Mouse (Mus musculus) thymus, adult 2 months (tissue): ENCODE measurements around the gene Rimkla.

ENCODE experiments used
- CTCF ChIP-seq: fragments of 200-500 bp; IDR thresholded peaks from 2 replicates; pipeline ENCODE4 v1.5.1; 2012; ENCODE audit warnings: mild to moderate bottlenecking, control low read depth, low read length, moderate library complexity, borderline replicate concordance; ENCODE audit not compliant: control insufficient read depth, poor library complexity, insufficient read depth; ENCODE audit errors: extremely low read depth
- POLR2A ChIP-seq: fragments of 200-500 bp; IDR thresholded peaks from 2 replicates; pipeline ENCODE4 v1.6.1; 2012; ENCODE audit warnings: mild to moderate bottlenecking, low read length, control low read depth, moderate library complexity; ENCODE audit not compliant: control insufficient read depth, poor library complexity, insufficient read depth; ENCODE audit errors: extremely low read depth

GRCm38 (mm10) chr4:119453128-119453527, 39.3 kb downstream of the Rimkla start:
- TF ChIP-seq POLR2A (no peak), CTCF (no peak)
